Mouse (Mus musculus) heart, embryonic 10.5 days (tissue): ENCODE measurements at regions not wholly inside any gene's neighbourhood (a gene's known extent, or its start where the extent isn't known, plus 50 kb on each side); places are given as distances from the start of the nearest gene placed in this dataset.

Experiments used
- DNase-seq: peaks from one replicate; pipeline ENCODE4 v3.0.0-alpha.2; 2017; ENCODE audit warnings: low spot score
- H3K27ac ChIP-seq: fragments of 300-500 bp; sonication (generic); 2 replicates; pipeline ENCODE4 v1.5.1; 2016; ENCODE audit warnings: mild to moderate bottlenecking
- H3K27me3 ChIP-seq: fragments of 300-500 bp; sonication (generic); 2 replicates; pipeline ENCODE4 v1.6.1; 2016; ENCODE audit warnings: mild to moderate bottlenecking; ENCODE audit not compliant: poor library complexity, insufficient read depth, severe bottlenecking
- H3K36me3 ChIP-seq: fragments of 300-500 bp; sonication (generic); 2 replicates; pipeline ENCODE4 v1.6.1; 2016; ENCODE audit warnings: mild to moderate bottlenecking, moderate library complexity
- H3K4me1 ChIP-seq: fragments of 300-500 bp; sonication (generic); 2 replicates; pipeline ENCODE4 v1.6.1; 2016; ENCODE audit warnings: mild to moderate bottlenecking
- H3K4me3 ChIP-seq: fragments of 300-500 bp; sonication (generic); 2 replicates; pipeline ENCODE4 v1.5.1; 2016; ENCODE audit warnings: mild to moderate bottlenecking, moderate library complexity
- H3K9me3 ChIP-seq: fragments of 300-500 bp; sonication (generic); 2 replicates; pipeline ENCODE4 v1.6.1; 2016; ENCODE audit warnings: mild to moderate bottlenecking, moderate library complexity
- WGBS: fragments of 180-500 bp; shearing (Covaris S2); methylation state at CpG from one replicate; pipeline ENCODE4 v1.1.7; 2016; 5-methylcytosine and 5-hydroxymethylcytosine counted together

- no peaks in the 10 kb centered on the region for H3K9me3 ChIP-seq
- no peaks in the 10 kb centered on the region for H3K4me1 ChIP-seq
- 92% methylated on average over 2 of the region's 2 CpGs for WGBS
- H3K4me3 ChIP-seq = no peak overlapping the region
- DNase-seq = no peak
- H3K36me3 ChIP-seq = no peaks in the 10 kb centered on the region
- no peak overlapping the region for H3K27ac ChIP-seq
- H3K27me3 ChIP-seq = no peaks in the 10 kb centered on the region
Observed at GRCm38 (mm10) chr13:90584766-90585165, 320.4 kb downstream of the Atp6ap1l start.

DNA sequence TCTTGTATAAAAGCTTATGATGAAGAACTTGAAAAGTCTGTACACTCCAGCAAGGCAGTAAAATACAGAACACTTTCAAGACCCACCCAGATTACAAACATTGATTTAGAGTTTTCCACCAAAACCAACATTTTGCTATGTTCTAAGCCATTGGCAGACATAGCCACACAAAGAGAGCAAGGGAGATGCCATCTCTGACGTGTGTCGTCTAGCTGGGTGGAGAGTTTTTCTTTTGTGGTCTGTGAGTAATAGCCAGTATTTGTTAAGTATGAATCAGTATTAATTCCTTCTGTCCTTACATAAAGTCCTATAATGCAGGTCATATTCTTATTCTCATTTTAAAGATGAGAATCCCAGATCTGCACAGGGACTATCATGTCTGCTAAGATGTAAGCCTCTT, 329.8 kb downstream of the Atp6ap1l start:
- Histone ChIP-seq H3K27ac (no peak overlapping the region), H3K9me3 (no peaks in the 10 kb centered on the region), H3K36me3 (no peaks in the 10 kb centered on the region), H3K4me1 (no peaks in the 10 kb centered on the region), H3K27me3 (no peaks in the 10 kb centered on the region), H3K4me3 (no peak overlapping the region)
- WGBS = 95% methylated on average over 2 of the region's 2 CpGs
- DNase-seq = no peak

DNA sequence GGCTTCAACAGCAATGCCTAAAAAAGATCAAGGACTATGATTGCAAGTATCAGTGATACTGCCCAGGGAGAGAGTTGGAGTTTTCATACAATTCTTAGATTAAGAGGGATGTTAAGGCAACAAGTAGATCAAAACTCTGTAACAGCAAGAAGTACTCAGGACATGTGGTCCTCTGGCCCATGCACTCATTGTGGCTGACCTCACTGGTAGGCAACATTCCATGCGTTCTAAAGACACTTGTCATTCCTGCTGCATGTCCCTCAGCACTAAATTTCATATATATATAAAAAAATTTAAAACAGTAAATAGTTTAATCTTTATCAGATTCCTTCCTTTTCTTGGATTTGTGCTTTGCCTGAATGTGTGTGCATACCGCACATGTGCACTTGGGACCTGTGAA, 332.6 kb downstream of the Atp6ap1l start:
- H3K9me3 ChIP-seq = no peaks in the 10 kb centered on the region
- no peaks in the 10 kb centered on the region for H3K4me1 ChIP-seq
- no peaks in the 10 kb centered on the region for H3K36me3 ChIP-seq
- no peak for DNase-seq
- no peak overlapping the region for H3K27ac ChIP-seq
- WGBS = 84% methylated on average over 2 of the region's 2 CpGs
- H3K27me3 ChIP-seq = no peaks in the 10 kb centered on the region
- H3K4me3 ChIP-seq = no peak overlapping the region

- Histone ChIP-seq H3K9me3 (no peaks in the 10 kb centered on the region), H3K27me3 (no peaks in the 10 kb centered on the region), H3K36me3 (no peaks in the 10 kb centered on the region), H3K4me1 (no peaks in the 10 kb centered on the region), H3K4me3 (no peak overlapping the region), H3K27ac (no peak overlapping the region)
- WGBS = 81% methylated on average over 1 of the region's 1 CpGs
- DNase-seq = no peak
Observed at GRCm38 (mm10) chr13:90563183-90563840, 341.8 kb downstream of the Atp6ap1l start.

DNA sequence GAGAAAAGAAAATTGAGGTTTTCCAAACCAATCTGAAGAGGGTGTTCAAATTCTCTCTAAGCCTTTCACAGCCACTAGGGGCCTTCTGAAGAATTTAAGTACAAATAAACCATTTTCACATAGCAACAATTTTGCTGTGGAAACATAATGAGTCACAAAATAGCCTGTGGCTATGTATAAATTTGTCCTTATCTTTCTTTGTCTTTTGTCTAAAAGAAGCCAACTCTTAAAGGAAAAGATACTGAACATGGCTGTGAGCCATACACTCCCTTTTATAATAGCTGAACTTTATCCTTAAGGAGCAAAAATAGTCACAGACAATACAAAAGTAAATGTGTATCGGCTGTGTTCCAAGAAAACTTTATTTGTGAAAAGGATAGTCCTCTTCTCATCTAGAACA, 345.1 kb downstream of the Atp6ap1l start:
- no peaks in the 10 kb centered on the region for H3K9me3 ChIP-seq
- no peaks in the 10 kb centered on the region for H3K36me3 ChIP-seq
- 69% methylated on average over 1 of the region's 1 CpGs for WGBS
- H3K27ac ChIP-seq = no peak overlapping the region
- no peak for DNase-seq
- H3K4me3 ChIP-seq = no peak overlapping the region
- H3K4me1 ChIP-seq = no peaks in the 10 kb centered on the region
- H3K27me3 ChIP-seq = no peaks in the 10 kb centered on the region

DNA sequence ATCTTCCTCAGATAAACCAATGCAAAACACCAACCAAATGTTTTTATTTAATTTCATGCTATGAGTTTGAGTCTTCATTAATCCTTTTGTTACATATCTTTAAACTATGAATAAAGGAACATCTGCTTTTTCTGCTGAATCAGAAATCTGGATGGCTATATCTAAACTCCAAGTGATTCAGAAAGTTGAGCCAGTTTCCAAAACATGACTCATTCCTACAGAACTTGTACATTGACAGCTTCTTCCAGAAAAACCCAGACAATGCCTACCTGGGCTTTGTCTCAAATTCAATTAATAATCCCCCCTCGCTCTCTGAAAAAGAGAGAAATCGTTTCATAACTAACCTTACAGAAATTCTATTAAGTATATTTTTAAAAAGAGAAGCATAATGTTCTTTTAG, 345.7 kb downstream of the Atp6ap1l start:
- DNase-seq = no peak
- no peak overlapping the region for H3K27ac ChIP-seq
- H3K4me1 ChIP-seq = no peaks in the 10 kb centered on the region
- no peaks in the 10 kb centered on the region for H3K9me3 ChIP-seq
- WGBS = 90% methylated on average over 2 of the region's 2 CpGs
- H3K27me3 ChIP-seq = no peaks in the 10 kb centered on the region
- no peaks in the 10 kb centered on the region for H3K36me3 ChIP-seq
- no peak overlapping the region for H3K4me3 ChIP-seq

DNA sequence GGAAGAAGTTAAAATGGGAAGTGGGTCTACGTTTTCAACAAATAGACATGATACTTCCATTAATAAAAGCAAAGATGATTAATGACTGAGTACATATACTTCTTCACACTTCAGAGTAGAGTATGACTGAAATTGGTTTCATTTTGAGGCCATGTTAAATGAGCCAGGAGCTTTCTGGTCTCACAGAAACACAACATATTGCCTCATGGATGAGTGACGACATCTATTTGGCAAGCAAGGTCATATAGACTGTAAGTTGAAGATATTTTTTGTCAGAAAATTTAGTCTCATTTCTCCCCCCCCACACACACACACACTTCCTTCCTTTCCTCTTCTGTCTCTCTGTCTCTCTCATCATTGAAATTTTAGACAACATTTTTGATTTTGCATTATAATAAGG, 354.0 kb downstream of the Atp6ap1l start:
- no peak for DNase-seq
- Histone ChIP-seq H3K27me3 (no peaks in the 10 kb centered on the region), H3K27ac (no peak overlapping the region), H3K4me3 (no peak overlapping the region), H3K9me3 (no peaks in the 10 kb centered on the region), H3K4me1 (no peaks in the 10 kb centered on the region), H3K36me3 (no peaks in the 10 kb centered on the region)
- WGBS = 86% methylated on average over 2 of the region's 2 CpGs

- no peaks in the 10 kb centered on the region for H3K36me3 ChIP-seq
- no peak for DNase-seq
- H3K4me3 ChIP-seq = no peak overlapping the region
- no peaks in the 10 kb centered on the region for H3K9me3 ChIP-seq
- no peak overlapping the region for H3K27ac ChIP-seq
- WGBS = 89% methylated on average over 1 of the region's 1 CpGs
- no peaks in the 10 kb centered on the region for H3K27me3 ChIP-seq
- no peaks in the 10 kb centered on the region for H3K4me1 ChIP-seq
Observed at GRCm38 (mm10) chr13:90546288-90547035, 358.7 kb downstream of the Atp6ap1l start.

- DNase-seq = no peak
- Histone ChIP-seq H3K9me3 (no peaks in the 10 kb centered on the region), H3K4me1 (no peaks in the 10 kb centered on the region), H3K36me3 (no peaks in the 10 kb centered on the region), H3K27ac (no peak overlapping the region), H3K27me3 (no peaks in the 10 kb centered on the region), H3K4me3 (no peak overlapping the region)
Observed at GRCm38 (mm10) chr13:90545816-90546215, 359.3 kb downstream of the Atp6ap1l start.

DNA sequence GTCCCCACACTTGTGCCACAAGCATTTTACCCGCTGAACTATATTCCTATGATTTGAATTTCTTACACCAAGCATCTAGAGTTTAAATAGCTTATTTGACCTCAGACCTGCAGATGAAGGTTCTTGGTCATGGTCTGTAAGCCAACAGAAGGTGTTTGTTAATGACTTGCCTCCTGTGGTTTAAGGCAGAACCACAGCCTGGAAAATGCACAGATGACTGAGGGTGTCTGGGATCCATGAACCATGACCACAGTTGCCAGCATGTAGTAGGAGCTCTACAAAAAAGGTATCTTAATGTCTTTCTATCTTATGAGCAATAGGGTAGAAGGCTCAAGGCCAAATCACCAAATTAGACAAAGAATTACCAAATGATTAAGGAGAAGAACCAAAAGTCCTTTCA, 367.6 kb downstream of the Atp6ap1l start:
- Histone ChIP-seq H3K27ac (no peak overlapping the region), H3K36me3 (peaks cover 4% of the 10 kb centered on the region; the same call in 1 of the 2 replicates), H3K9me3 (no peaks in the 10 kb centered on the region), H3K27me3 (no peaks in the 10 kb centered on the region), H3K4me1 (no peaks in the 10 kb centered on the region), H3K4me3 (no peak overlapping the region)
- 88% methylated on average over 1 of the region's 1 CpGs for WGBS
- DNase-seq = no peak

- no peaks in the 10 kb centered on the region for H3K9me3 ChIP-seq
- no peaks in the 10 kb centered on the region for H3K36me3 ChIP-seq
- no peaks in the 10 kb centered on the region for H3K27me3 ChIP-seq
- H3K4me3 ChIP-seq = no peak overlapping the region
- WGBS = 83% methylated on average over 3 of the region's 3 CpGs
- DNase-seq = no peak
- H3K4me1 ChIP-seq = peaks cover 1% of the 10 kb centered on the region
- no peak overlapping the region for H3K27ac ChIP-seq
Observed at GRCm38 (mm10) chr13:90526998-90527397, 378.2 kb downstream of the Atp6ap1l start.

GRCm38 (mm10) chr13:90525801-90526200, 379.4 kb downstream of the Atp6ap1l start:
- 88% methylated on average over 2 of the region's 2 CpGs for WGBS
- H3K36me3 ChIP-seq = no peaks in the 10 kb centered on the region
- H3K4me1 ChIP-seq = peaks cover 13% of the 10 kb centered on the region
- H3K4me3 ChIP-seq = no peak overlapping the region
- no peak for DNase-seq
- no peaks in the 10 kb centered on the region for H3K27me3 ChIP-seq
- no peak overlapping the region for H3K27ac ChIP-seq
- H3K9me3 ChIP-seq = no peaks in the 10 kb centered on the region

GRCm38 (mm10) chr13:90521758-90522245, 383.4 kb downstream of the Atp6ap1l start:
- Histone ChIP-seq H3K27me3 (no peaks in the 10 kb centered on the region), H3K4me1 (peaks cover 14% of the 10 kb centered on the region), H3K4me3 (no peak overlapping the region), H3K27ac (peak overlapping the region; percentile 59), H3K9me3 (no peaks in the 10 kb centered on the region), H3K36me3 (no peaks in the 10 kb centered on the region)
- DNase-seq = no peak
- 36% methylated on average over 4 of the region's 4 CpGs for WGBS
